Mouse (Mus musculus) liver, postnatal 0 days (tissue): ENCODE data around the gene Marc1.

ENCODE experiments used
- CTCF ChIP-seq: sonication (generic); IDR thresholded peaks from 2 replicates; pipeline ENCODE4 v1.5.1; 2016; ENCODE audit warnings: antibody characterized with exemption, low read depth
- EP300 ChIP-seq: IDR thresholded peaks from 2 replicates; pipeline ENCODE4 v1.6.1; 2016; ENCODE audit warnings: antibody characterized with exemption, low read depth, mild to moderate bottlenecking

DNA sequence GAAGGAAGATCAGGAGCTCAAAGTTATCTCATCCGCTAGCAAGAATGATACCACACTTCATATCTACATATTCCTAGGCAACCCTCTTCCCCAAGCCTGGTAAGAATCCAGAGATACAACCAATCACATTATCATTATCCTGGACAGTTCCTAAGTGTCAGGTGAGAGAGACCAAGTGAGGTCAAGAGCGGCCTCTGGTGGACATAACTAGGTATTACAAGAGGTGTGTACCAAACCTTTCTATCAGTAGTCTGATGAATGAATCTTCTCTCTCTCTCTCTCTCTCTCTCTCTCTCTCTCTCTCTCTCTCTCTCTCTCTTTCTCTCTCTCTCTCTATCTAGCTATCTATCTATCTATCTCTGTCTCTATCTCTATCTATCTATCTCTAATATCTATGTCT, 20.0 kb downstream of the Marc1 start:
- peak; percentile 89 for TF ChIP-seq CTCF
- TF ChIP-seq EP300 = no peak
